Mouse (Mus musculus): ENCODE measurements around the gene Kit.

The Kit gene

DNA sequence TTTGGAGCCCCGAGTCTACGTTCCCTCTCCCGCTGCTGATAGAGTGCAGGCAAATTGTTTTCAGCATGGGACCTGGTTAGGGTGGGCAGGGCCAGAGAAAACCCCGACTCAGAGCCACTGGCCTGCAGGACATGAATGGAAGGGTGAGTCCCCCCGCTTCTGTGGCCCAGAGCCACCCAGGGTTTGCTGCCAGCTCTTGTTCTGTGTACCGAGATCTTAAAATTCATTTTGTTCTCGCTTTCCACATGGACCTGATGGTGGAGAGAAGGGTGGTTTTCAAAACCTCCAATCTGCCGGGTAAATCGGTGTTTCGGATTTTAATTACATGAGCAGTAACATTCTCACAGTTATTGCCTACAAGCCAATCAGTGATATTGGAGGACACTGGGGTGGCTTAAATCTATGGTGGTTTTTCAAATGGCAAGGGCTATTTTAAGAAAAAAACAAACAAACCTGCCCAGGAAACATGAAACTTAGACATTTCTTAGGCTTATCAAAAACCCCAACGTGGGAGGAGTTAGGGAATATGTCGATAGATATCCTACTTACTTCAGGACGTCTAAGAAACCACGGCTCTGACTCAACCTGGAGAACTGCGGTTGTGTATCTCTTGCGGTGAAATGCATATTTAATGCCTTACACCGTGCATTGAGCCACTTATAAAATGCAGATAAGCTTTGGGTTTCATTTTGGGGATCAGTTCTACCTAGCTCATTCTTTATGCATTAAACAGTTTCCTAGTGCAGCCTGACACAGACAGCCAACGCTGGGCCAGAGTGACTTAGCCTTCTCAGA, 58.3 kb downstream of the Kit start:
- DNase-seq (ENCODE audit: low read depth, low spot score) = no peak

DNA sequence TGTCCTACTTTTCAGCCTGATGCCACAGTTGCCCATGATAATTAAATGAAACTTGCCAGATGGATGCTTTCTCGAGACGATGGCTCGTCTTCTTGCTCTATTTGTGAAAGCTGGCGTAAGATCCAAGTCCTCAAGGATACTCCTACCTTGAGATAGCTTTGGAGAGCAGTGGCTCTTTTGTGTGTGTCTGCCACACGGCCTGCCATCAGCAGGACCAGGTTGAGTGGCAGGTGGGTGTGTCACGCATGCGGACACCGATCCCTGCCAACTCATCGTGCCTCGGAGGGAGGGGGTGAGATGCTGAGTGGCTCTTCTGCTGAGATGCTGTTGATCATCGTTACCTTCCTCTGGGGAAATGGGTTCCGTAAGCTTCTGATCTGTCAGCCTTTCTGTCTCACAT, 60.7 kb downstream of the Kit start:
- DNase-seq (ENCODE audit: low read depth, low spot score) = no peak

DNA sequence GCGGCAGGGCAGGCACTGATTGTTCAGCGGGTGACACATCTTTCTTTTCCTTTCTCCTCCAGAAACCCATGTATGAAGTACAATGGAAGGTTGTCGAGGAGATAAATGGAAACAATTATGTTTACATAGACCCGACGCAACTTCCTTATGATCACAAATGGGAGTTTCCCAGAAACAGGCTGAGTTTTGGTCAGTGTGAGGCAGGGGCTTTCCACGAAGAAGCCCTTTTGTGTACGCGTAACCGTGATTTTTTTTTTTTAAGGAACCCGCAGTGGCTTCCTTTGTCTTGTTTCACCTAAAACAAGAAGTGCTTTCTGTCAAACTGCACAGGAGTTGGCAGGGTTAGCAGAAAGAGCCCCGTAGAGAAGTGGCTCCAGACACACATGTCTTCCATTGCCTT, 65.9 kb downstream of the Kit start:
- DNase-seq (ENCODE audit: low read depth, low spot score) = no peak

DNA sequence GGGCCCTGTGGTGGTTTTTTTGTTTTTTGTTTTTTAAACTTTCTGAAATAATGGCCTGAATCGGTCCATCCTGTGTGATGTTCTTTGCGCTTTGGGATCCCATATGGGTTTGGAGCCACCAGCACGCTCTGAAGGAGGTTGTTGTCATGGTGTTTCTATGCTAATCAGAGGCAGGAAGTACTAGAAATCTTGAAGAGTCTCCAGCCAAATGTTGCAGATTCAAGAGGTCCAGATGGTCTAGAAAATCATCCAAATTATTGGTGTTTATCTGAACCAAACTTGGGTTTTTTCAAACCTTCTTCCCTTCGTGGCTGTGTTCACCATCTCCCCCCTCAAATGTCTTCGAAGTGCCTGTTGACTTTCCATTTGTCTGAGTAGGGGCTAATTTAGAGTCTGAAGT, 72.3 kb downstream of the Kit start:
- DNase-seq (ENCODE audit: low read depth, low spot score) = no peak

DNA sequence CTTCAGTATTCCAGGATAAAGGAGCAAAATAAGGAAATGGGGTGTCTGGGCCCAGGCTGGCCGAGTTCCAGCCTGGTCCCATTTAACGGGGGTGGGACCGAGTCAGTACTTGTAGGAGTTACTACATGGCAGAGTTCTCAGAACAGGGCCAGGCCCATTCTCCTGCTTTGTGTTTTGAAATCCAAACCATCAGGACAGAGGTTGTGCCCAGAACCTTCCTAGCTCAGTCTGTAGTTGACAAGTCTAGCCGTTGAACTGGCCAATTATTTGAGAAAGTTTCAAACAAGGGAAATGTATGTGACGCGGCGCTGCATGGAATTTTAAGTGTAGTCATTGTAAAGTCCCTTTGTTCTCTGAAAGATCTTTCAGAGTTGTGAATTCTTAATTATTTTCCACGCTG, 75.8 kb downstream of the Kit start:
- DNase-seq (ENCODE audit: low read depth, low spot score) = no peak

DNA sequence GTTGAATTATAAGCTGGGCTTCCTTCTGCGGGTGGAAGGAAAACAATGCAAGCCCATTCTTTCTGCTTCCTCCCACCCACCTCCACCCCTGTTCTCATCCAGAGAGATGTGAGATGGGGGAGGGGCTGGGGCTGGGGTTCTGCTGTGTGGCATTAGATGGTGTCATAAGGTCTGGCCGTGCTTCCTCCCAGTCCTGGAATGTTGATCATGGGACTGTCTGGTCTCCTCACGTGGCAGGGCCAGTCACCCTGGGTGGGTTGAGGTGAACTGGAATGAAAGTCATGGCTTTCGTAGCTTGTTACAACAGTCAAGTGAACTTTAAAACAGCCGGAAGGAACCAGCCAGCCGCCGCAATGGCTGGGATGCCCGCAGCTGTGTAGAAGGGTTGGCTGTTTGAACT, 78.7 kb downstream of the Kit start:
- DNase-seq (ENCODE audit: low read depth, low spot score) = no peak

DNA sequence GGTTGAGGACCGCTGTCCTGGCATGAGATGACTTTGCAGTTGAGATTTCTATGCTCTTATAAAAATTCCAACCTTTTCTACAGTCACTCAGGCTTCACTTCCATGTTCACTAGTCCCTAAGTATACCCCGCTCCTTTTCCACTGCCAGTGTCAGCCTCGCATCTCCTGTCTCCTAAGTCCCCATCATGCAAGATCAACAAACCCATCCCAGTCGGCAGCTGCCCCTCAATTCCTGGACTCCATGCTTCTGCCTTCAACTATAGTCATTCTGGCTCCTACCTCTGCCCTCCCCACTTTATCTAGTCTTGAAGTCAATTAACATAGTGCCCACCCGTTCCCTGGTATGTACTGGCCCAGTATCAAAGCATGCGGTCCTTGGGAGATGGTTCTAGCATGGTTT, 83.9 kb downstream of the Kit start:
- DNase-seq (ENCODE audit: low read depth, low spot score) = no peak

DNA sequence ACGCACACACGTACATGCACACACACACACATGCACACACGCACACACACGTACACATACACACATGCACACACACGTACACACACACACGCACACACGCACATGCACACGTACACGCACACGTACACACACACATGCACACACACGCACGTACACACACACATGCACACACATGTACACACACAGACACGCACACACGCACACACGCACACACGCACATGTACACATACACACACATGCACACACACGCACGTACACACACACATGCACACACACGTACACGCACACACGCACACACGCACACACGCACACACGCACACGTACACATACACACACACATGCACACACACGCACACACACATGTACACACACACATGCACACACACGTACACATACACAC, 85.6 kb downstream of the Kit start:
- DNase-seq (ENCODE audit: low read depth, low spot score) = no peak

DNA sequence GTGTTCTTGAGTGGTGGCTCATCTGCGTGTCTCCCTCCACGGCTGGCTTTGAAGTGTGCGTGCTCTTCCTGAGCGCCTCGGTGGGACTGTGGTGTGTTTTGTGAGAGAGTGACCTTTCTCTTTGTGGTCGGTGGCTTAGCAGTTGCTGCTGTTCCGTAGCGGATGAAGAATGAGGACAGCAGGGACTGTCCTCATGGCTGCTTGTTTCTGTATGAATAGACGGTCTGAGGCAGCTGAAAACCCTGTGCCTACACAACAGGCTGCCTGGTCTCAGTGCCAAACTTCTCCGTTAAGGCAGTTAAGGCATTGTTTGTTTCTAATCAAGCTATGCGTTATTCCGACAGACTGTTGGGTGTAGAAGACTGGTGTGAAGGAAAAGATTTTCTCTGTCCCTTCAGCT, 87.8 kb downstream of the Kit start:
- DNase-seq (ENCODE audit: low read depth, low spot score) = no peak

DNA sequence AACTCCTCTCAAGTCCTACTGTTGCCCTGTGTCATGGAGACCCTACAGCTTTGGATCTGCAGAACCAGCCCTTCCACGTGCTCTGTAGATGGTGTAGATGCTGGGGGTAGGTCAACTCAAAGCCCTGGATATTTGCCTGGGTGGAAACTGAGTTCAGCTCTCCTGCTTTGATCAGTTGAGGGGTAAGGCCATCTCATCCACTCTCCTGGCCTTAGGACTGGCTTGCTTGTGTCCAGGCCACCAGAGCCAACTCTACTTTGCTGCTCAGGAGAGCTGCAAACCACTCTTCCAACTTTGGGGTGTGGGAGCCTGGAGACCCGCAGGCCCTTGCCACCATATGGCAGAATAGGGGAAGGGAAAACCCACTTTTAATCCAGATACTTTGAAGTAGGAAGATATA, 89.1 kb downstream of the Kit start:
- DNase-seq (ENCODE audit: low read depth, low spot score) = no peak

DNA sequence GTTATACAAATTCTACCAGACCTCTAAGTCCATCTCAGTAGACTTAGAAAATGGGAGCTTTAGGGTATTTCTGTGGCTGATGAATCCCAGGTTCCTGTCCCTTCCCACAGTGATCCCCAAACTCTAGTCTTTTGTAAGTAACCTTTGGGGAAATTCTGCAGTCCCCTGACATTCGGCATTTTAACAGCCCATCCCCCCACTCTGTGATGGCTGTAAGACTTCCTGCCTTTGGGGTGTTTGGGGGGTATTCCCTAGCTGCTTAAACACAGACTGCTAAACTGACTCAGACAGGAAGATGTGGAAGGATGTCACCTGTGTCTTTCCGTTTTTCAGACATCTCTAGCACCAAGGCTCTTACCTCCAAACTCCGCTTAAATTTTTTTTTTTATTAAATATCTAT, 92.4 kb downstream of the Kit start:
- no peak for DNase-seq (ENCODE audit: low read depth, low spot score)

DNA sequence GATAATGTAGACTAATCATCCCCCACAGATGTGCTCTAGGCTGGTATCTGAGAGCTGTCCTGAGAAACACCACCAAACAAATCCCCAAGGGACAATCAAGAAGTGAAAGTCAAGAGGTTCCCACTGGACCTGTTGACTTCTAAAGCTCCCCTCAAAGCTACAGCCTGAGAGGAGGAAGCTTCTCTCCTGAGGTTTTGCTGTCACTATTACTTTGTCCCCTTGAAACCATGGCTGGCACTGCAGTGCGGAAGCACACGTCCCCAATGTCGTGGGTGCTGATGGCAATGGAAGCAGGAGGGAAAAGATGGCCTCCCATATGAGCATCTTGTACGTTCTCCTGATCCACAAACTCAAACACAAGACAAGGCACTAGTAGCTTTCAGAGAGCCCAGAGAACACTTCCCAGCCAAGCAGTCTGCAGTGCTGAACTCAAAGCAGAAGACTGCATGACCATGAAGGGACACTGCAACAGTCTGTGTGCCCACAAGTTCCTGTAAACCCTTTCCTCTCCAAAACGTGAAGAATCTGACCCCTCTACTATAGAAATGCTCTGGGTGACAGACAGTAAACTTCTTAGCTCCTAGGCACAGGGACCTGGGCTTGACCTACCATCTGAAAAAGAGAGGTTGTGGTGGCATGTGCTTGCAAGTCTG, 96.5 kb downstream of the Kit start:
- no peak for DNase-seq (ENCODE audit: low read depth, low spot score)

DNA sequence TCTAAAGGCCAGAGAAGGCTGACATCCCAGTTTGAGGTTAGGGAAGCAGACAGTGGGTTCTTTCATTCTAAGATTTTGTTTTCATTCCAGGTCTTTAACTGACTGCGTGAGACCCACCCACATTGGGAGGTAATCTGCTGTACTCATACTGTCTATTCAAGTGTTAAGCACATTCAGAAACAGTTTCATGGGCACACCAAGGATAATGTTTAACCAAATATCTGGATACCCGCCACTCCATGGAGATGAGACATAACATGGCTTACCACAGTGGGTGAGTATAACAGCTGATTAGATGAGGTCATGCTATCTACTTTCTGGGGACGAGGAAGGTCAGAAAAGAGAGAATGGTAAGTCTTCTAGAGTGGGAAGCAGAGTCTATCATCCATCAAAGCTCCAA, 101.3 kb downstream of the Kit start:
- no peak for DNase-seq (ENCODE audit: low read depth, low spot score)

DNA sequence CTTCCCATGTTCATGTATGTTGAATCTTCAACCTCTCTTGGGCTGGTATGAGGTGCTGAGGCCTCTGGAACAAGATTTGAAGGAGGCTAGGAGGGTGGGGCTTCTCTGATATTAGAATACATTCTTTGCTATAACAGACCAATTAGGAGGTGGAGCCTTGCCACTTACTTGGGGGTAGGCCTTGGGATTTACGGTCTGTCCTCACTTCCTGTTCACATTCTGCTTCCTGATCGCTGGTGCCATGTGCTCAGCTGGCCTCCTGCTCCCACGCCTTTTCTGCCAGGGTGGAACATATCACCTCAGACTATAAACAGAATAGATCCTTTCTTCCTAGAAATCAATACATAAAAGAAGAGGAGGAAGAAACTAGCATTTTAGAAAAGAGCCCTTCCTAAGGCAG, 105.2 kb downstream of the Kit start:
- no peak for DNase-seq (ENCODE audit: low read depth, low spot score)

DNA sequence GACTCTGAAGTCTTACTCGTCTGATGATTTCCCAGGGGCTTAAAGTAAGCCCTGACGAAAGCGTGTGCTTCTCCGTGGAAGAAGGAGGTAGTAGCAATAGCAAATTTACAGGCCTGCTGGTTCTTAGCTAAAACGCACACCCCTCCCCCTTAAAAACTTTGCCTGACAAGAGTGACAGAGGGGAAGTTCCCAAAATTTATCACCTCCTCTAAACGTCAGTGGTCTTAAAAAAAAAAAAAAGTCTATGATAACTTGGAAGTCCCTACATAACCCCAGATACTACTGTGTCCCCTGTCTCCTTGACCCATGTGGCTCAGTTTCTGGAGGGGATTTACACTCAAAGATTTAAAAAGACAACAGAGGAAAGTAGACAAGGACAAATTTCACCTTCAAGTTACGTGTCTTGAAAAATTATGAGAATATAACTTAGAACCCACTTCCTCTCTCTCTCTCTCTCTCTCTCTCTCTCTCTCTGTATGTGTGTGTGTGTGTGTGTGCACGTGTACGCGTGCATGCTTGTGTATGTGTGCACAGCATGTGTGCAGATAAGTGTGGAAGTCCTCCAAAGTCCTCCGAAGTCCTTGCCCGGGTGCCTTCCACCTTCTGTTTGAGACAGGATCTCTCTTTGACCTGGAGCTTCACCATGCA, 120.6 kb downstream of the Kit start:
- no peak for DNase-seq (ENCODE audit: low read depth, low spot score)

DNA sequence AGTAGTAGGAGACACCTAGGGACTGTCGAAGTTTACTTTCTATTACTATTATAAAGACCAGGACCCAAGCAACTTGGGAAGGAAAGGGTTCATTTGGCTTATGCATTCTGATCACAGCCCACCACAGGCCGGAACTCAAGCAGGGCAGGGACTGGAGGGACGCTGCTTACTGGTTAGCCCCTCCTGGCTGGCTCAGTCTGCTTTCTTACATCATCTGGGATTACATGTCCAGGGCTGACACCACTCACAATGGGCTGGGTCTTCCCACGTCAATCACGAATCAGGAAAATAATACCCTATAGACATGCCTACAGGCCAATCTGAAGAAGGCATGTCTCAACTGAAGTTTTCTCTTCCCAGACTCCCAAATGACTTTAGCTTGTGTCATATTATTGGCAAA, 122.2 kb downstream of the Kit start:
- no peak for DNase-seq (ENCODE audit: low read depth, low spot score)

DNA sequence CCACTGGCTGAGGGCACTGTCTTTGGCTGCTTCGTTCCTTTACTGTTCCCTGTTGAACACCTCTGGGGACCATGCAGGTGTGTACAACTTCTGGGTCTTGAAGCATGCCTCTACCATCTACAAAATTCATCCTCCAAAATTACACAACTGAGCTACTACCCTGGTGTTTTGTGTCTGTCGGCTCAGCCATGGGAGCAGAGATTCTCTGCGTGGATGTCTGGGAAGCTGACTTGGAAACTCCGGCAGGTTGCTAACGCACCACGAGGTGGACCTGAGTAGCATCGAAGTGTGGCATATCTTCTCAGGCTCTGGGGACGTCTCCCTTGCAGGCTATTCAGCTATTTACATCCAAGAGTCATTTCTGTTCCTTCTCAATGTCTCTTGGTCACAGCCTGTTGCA, 123.8 kb downstream of the Kit start:
- DNase-seq (ENCODE audit: low read depth, low spot score) = no peak

DNA sequence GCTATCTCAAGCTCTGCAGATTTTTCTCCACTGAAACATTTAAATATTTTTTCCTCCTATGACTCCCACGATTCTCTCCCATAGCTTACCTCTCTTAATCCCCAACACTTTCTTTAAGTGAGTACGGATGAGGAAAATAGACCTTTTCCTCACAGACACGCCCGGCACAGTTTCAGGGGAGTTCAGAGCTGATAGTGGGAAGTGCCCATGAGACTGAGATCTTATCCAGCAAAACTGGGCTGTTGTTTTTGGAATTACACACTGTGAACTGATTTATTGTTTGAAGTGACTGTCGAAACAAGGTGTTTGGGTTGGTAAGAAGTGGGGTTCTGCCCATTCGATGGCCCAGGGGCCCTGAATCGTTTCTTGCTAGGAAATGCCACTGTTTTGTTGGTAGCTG, 124.4 kb downstream of the Kit start:
- DNase-seq (ENCODE audit: low read depth, low spot score) = no peak

DNA sequence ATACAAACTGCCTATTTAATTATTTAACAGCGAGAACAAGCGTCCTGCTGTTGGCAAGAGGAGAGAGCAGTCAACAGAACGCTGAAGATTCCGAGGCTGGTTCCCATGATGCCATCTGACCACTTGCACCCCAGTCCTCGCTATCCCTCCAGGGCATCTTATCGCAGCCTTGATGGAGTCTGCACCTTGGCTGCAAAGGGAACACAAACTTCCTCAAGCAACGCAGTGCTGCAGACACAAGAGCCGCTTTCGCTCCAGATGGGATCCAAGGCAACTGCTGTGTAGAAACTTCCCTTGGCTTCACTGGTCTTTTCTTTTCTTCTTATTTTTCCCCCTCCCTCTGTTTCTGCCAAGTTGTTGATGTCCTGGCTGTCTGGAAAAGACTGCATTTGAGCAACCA, 124.8 kb downstream of the Kit start:
- DNase-seq (ENCODE audit: low read depth, low spot score) = no peak

DNA sequence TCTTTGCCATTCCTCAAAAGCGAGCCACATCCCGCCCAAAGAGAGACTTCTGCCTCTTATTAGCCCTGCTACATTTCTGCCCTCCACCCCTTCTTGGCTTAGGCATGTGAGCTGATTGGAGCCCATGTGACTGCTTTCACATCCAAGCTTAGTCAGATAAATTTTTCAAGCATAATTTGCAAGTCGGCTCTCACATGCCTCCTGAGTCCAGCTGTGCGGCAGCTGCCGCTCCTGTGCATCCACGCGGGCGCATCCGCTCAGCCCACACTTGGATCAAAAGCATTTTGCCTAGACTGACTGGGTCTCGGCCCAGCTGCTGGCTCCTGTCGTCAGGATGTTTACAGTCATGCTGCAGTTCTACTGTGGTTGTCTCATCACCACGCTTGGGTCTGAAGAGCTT, 126.9 kb downstream of the Kit start:
- DNase-seq (ENCODE audit: low read depth, low spot score) = no peak

DNA sequence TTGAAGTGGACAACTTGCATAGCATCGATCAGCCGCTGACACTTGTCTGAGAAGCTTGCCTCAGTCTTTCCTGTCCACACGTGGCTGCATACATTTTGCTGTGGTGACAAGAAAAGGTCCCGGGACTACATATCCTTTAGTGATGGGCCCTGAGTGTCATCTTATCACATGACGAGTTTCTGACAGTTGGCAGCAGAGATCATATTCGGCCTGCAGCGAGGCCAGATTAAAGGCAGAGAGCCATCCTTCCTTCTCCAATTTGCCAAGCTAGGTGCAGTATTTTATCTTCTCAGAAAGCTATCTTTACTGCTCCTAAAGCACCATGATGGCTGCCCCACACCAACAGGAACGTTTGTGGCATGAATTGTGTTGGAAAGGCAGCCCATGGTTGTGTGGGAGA, 127.4 kb downstream of the Kit start:
- no peak for DNase-seq (ENCODE audit: low read depth, low spot score)

DNA sequence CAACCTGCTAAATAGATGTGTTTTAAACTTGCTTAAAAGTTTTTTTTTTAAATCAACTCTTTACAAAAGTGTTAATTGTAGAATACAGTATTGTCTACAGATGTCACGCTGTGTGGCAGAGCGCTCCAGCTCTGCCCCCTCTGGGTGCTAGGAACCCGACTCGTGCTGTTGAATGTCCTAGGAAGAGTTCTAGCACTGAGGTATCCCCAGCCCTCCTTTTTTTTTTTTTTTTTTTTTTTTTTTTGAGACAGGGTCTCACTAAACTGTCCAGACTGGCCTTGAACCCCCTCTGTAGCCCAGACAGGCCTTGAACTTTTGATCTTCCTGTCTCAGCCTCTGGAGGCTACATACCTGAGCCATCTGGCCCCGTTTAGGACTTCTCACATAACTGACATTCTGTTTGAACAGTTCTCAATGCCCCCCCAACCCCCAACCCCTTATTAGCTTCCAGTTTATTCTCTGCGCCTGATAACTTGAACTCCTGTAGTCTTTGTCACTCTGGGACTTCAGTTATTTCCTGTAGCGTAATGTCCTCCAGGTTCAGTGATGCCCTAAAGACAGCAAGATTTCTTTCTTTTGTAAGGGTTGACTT, 130.0 kb downstream of the Kit start:
- DNase-seq (ENCODE audit: low read depth, low spot score) = no peak

DNA sequence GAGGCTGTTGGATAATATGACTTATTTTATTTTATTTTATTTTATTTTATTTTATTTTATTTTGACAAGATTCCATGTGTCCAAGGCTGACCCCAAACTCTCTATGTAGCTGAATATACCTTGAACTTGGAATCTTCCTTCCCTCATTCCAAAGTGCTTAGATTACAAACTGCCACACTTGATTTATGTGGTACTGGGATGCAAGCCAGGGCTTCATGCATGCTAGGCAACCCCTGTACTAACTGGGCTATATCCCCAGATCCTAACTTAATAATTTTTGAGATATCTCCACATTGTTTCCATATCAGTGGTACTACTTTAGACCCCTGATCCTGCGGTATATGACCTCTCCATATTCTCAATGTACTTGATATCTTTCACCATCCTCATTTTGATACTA, 130.7 kb downstream of the Kit start:
- DNase-seq (ENCODE audit: low read depth, low spot score) = no peak

Data from c-Kit-negative CD71-positive TER-119-positive erythroid progenitor cells, embryonic 14.5 days (primary cell).